In genomic region chr14:60711161-60711560, GRCm38 (mm10) we compare ENCODE assay signal across 28 mouse cellular contexts. TPM values are rescaled to one million over a fixed set of nuclear protein-coding genes. Genes with fewer than 3 reads are reported as not detected.
DNase-seq lines count a peak whose midpoint lies in the region; ATAC-seq and TF ChIP-seq lines count a peak whose summit lies in the region.
"Had no signal": no experiment of that assay in that cellular context is flagged by ENCODE, and none has a peak within 500 bp of the region (broad histone marks: within the 10 kb centered on the region; RNA-seq: fewer than 3 reads in every experiment).

No protein-coding gene starts in this region.

- no peak overlapping the region for H3K9ac ChIP-seq in stomach, postnatal 0 days (ENCODE audit: low read length)
- H3K9ac ChIP-seq: forebrain, embryonic 13.5 days; hindbrain, embryonic 13.5 days had no signal

- no peak for DNase-seq in spleen, adult 2 months (ENCODE audit: low read depth in 1 of 2, low spot score in 2 of 2)
- no peak for DNase-seq in spleen, postnatal 36 days (ENCODE audit: low spot score in 2 of 2)
- DNase-seq in CD4-positive, CD25-positive, alpha-beta regulatory T cell, adult 2 months (ENCODE audit: low read depth, low spot score) = peak; percentile 62
- no peak for DNase-seq in stomach, postnatal 0 days (ENCODE audit: low spot score)
- no peak for DNase-seq in cerebellum, adult 9-11 months
- no peak for DNase-seq in left cerebral cortex, adult 18-20 months (ENCODE audit: low spot score in 2 of 2)
- DNase-seq: adrenal gland, postnatal 10 days; adrenal gland, postnatal 36 days; B cell, adult 2 months; cerebellum, adult 18-20 months; cerebellum, adult 9-10 months; cerebellum, postnatal 25 days; gastrocnemius, postnatal 10 days; gastrocnemius, postnatal 36 days; kidney, adult 11 months had no signal

- H3K27me3 ChIP-seq in spleen, adult 2 months (ENCODE audit: control insufficient read depth, insufficient read depth, low read length) = no peaks in the 10 kb centered on the region
- no peaks in the 10 kb centered on the region for H3K27me3 ChIP-seq in stomach, postnatal 0 days (ENCODE audit: control insufficient read depth, insufficient read depth, low read length)
- H3K27me3 ChIP-seq: CH12.LX; forebrain, embryonic 13.5 days; hindbrain, embryonic 13.5 days had no signal

- no peak for TF ChIP-seq POLR2A in spleen, adult 2 months (IDR thresholded peaks at IDR 0.05; ENCODE audit: low read depth, low read length)

- H3K36me3 ChIP-seq in spleen, adult 2 months (ENCODE audit: control insufficient read depth, insufficient read depth, low read length) = no peaks in the 10 kb centered on the region; the same call in 1 of the 2 replicates
- H3K36me3 ChIP-seq in stomach, postnatal 0 days (ENCODE audit: control insufficient read depth, insufficient read depth, low read length) = peaks cover 5% of the 10 kb centered on the region; the same call in 1 of the 2 replicates
- H3K36me3 ChIP-seq: G1E; hindbrain, embryonic 13.5 days had no signal

- TF ChIP-seq EP300 in stomach, postnatal 0 days (optimal IDR thresholded peaks at IDR 0.05) = no peak

- H3K27ac ChIP-seq in spleen, adult 2 months (ENCODE audit: insufficient read depth, low read length) = peak overlapping the region; percentile 33; the same call in 1 of the 2 replicates
- H3K27ac ChIP-seq in stomach, postnatal 0 days (replicated peaks) = no peak overlapping the region
- H3K27ac ChIP-seq: forebrain, embryonic 10.5 days; forebrain, embryonic 13.5 days; hindbrain, embryonic 10.5 days; hindbrain, embryonic 13.5 days had no signal

- peaks cover 8% of the 10 kb centered on the region; the same call in 1 of the 2 replicates for H3K4me1 ChIP-seq in spleen, adult 2 months (ENCODE audit: control insufficient read depth, insufficient read depth, insufficient read length)
- H3K4me1 ChIP-seq in stomach, postnatal 0 days (replicated peaks; ENCODE audit: control insufficient read depth, insufficient read depth) = no peaks in the 10 kb centered on the region
- H3K4me1 ChIP-seq: forebrain, embryonic 13.5 days had no signal

- no peak overlapping the region for H3K4me2 ChIP-seq in stomach, postnatal 0 days (replicated peaks; ENCODE audit: low read depth)
- H3K4me2 ChIP-seq: forebrain, embryonic 13.5 days; heart, embryonic 11.5 days; hindbrain, embryonic 13.5 days had no signal

- no peaks in the 10 kb centered on the region for H3K9me3 ChIP-seq in stomach, postnatal 0 days (ENCODE audit: control insufficient read depth, low read length)
- H3K9me3 ChIP-seq: forebrain, embryonic 10.5 days; forebrain, embryonic 13.5 days; G1E; hindbrain, embryonic 10.5 days; hindbrain, embryonic 13.5 days had no signal

- TF ChIP-seq CTCF in spleen, adult 2 months (IDR thresholded peaks at IDR 0.05; ENCODE audit: extremely low read depth, insufficient read depth, insufficient read length, insufficient replicate concordance) = no peak
- no peak for TF ChIP-seq CTCF in stomach, postnatal 0 days (IDR thresholded peaks at IDR 0.05; ENCODE audit: low read depth)

- peak overlapping the region; percentile 39 for H3K4me3 ChIP-seq in spleen, adult 2 months (ENCODE audit: extremely low read depth, insufficient read depth, insufficient read length)
- no peak overlapping the region for H3K4me3 ChIP-seq in stomach, postnatal 0 days (ENCODE audit: low read depth, low read length)
- H3K4me3 ChIP-seq: forebrain, embryonic 10.5 days; forebrain, embryonic 13.5 days; hindbrain, embryonic 10.5 days; hindbrain, embryonic 13.5 days had no signal

- peak; percentile 30 for ATAC-seq in activated CD4-positive, CD25-positive, alpha-beta regulatory T cell, adult 4 months
- peak; percentile 68 for ATAC-seq in stomach, postnatal 0 days (ENCODE audit: low FRiP score, low TSS enrichment)
- ATAC-seq: forebrain, embryonic 13.5 days; forebrain, embryonic 16.5 days; hindbrain, embryonic 16.5 days had no signal

- WGBS in spleen, adult 2 months = 77% methylated on average over 5 of the region's 5 CpGs
- WGBS in stomach, postnatal 0 days = 48% methylated on average over 5 of the region's 5 CpGs

RNA-seq across cellular contexts. Expression of gene C1qtnf9, which starts 56.8 kb away (rescaled TPM):
- polyA plus RNA-seq in spleen, adult 2 months (2012; rRNA removed) = 0.23 and 0.31 TPM in 2 replicates
- not detected for polyA plus RNA-seq in activated CD4-positive, CD25-positive, alpha-beta regulatory T cell, adult 4 months (2017; shearing (Covaris generic))
- 3.0 and 3.1 TPM in 2 replicates for polyA plus RNA-seq in stomach, postnatal 0 days (2015; fragmentation: Nextera tagmentation; extraction: Ambion mirVana)
- under 1 TPM; 0.28 to 0.37 TPM for total RNA-seq in left cerebral cortex, adult 18-20 months (2021)
- total RNA-seq: CH12.LX; common myeloid progenitor, adult 5-6 weeks; granulocyte monocyte progenitor cell, adult 5-6 weeks had no signal
- polyA plus RNA-seq: embryonic facial prominence, embryonic 11.5 days; forebrain, embryonic 16.5 days; G1E; heart, embryonic 11.5 days had no signal
